Mouse (Mus musculus) inflammation-experienced regulatory T-cells, adult 16 weeks (primary cell): ENCODE results near the gene Npas4. TPM values are rescaled to one million over a fixed set of nuclear protein-coding genes. Genes with fewer than 3 reads are reported as not detected.

Experiments
- polyA plus RNA-seq: library from polyadenylated mRNA; unstranded; fragments of 100-300 nt; shearing (Covaris generic); gene quantifications from one replicate; pipeline ENCODE4 v1.2.1, GENCODE M21; 2017

The Npas4 gene
- 1.7 TPM for polyA plus RNA-seq

DNA sequence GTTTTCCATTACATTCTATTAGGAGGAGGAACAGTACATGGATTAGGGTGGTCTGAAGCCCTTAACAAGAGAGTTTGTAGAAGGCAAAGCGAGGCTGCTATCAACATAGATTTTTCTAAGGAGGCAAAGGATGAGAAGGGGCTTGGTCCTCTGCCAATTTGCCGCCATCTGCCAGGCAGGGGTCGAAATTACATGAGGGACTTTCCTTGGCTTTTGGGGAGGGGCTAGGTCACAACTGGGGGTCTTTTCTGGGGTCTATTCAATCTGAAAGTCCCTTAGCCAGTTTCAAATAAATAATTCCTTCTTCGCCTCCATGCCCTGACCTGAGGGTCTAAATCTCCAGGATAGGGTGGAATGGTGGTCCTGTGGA lies at the start of gene Npas4:
TSS of gene Npas4 (minus strand) at position 61 of the 370 bp plus-strand sequence.

DNA sequence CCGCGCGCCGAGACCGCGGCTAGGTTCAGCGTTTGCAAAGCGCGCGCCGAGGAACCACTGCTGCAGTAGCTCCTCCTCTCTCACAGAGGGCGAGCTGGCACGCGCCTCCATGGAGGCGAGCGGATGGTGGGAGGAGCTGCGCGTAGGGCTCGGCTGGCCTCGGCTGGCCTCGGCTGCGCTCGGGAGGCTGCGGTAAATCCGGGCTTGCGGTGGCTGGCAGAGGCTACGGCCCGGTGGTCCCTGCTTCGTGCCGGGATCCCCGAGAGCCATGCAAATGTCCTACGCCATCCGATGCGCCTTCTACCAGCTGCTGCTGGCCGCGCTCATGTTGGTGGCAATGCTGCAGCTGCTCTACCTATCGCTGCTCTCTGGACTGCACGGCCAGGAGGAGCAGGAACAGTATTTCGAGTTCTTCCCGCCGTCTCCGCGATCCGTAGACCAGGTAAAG lies 48.6 kb upstream of the Npas4 start, which contains the start of the genes B4gat1 and AC124502.3:
TSS of gene B4gat1 (plus strand) at position 118 of the 448 bp plus-strand sequence.
TSS of gene AC124502.3 (plus strand) at position 183 of the 448 bp plus-strand sequence.

DNA sequence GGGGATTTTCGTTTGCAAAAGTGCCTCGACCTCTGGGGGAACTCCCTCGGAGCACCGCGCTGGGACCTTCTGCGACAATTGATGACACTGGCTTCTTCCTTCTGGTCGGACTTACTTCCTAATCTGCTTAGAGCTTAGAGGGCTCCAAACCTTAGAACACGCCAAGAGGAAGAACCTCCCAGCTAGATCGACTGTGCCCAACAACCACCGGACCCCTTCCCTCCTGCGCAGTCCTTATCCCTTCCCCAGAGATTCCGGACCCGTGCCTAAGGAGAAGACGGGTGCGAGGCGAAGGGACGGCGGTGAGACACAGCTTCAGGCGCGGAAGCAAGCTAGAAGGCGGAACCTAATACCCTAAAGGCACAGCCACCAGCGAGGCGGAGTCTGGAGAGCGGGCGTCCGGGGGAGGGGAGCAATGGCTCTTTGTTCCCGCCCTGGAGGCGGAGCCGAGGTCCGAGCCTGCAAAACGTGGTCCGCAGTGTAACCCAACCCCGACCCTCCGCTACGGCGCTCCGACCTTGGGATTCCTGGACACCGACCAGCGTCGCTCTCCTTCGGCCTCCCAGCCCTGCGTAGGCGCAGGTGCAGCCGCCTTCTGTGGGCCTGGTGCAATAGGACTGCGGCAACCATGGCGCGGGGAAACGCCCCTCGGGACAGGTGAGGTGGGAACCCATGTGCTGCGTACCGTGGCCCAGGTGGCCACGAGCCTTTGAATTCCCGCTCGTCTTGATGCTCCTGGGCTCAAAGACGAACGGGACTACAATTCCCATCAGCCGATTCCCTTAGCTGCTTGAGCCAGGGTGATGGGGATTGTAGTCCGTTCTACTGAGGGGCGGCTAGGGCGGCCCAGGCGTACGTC lies 33.7 kb upstream of the Npas4 start, which contains the start of gene Slc29a2:
TSS of gene Slc29a2 (plus strand) at position 240 of the 859 bp plus-strand sequence.

DNA sequence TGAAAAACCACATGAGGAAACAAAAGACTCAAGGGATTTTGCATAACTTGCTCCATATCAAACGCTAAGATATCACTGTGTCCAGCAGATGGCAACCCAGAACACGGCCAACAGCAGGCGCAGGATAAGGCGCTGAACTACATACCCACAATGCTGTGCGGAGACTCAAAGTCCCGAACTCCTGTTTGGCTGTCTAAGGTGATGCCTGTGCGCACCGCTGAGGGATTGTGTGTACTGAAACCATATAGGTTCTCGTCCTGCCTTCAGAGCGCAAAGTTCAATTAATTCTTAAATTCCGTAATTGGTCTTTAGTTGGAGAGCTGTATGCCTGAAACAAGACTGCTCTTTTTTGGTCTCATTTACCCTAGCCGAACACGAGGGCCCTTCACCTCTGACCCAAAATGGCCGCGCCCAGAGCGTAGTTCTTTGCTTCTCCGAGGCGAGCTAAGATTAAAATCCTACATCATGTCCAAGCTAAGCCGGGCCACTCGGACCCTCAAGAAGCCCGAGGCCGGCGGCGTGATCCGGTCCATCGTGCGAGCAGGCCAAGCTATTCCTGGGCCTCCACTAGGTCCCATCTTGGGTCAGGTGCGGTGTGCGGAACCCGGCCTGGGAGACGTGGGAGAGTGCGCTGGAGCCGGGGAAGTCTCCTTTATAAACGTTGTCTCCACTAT lies 28.1 kb downstream of the Npas4 start, which contains the start of gene Mrpl11:
TSS of gene Mrpl11 (plus strand) at position 220 of the 674 bp plus-strand sequence.

DNA sequence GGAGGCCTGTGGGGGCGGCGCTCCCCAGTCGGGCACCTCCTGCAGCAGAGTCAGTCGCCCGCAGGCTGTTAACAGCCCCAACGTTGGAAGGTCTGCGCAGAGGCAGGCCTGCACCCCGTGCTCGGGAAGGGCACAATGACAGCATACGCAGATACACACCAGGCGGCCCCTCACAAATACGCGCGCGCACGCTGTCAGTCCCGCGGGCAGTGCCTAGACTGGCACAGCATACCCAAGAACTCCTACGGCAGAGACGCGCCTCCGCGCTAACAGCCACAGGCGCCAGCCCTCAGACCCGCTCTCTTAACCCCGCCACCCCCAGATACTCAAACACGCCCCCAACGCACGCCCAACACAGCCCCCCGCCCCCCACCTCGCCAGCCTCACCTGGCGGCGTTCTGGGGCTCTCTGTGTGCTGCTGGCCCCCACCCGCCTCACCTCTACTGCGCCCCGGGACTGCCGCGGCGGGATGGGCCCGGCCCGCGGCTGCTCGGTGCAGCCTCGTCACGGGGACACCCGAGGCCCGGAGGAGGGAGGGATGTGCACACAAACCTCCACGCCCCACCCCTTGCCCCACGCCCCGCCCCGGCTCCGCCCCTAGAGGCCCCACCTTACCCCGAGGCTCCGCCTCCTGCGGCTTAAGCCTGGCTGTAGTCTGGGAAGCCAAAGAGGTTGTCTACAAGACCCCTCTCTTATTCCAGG lies 47.4 kb downstream of the Npas4 start, which contains the start of gene Peli3:
TSS of gene Peli3 (minus strand) at position 577 of the 702 bp plus-strand sequence.

Other genes starting within 250 kb of the Npas4 start
- 56.0 TPM for gene Rbm4b, start 233.8 kb downstream of the Npas4 start, polyA plus RNA-seq
- gene Rbm4, start 196.4 kb downstream of the Npas4 start, polyA plus RNA-seq, result 63.3 TPM
- 45.2 TPM for gene Gm21992, start 178.7 kb downstream of the Npas4 start, polyA plus RNA-seq
- 88.2 TPM for gene Rbm14, start 178.7 kb downstream of the Npas4 start, polyA plus RNA-seq
- 157 TPM for gene Ccs, start 151.0 kb downstream of the Npas4 start, polyA plus RNA-seq
- not detected for gene Ccdc87, start 150.9 kb downstream of the Npas4 start, polyA plus RNA-seq
- gene Ctsf, start 135.2 kb downstream of the Npas4 start, polyA plus RNA-seq, result 15.1 TPM
- gene Actn3, start 112.4 kb downstream of the Npas4 start, polyA plus RNA-seq, result 0.21 TPM
- gene Zdhhc24, start 111.6 kb downstream of the Npas4 start, polyA plus RNA-seq, result 10.3 TPM
- gene Bbs1, start 83.7 kb downstream of the Npas4 start, polyA plus RNA-seq, result 1.4 TPM
- gene Dpp3, start 62.0 kb downstream of the Npas4 start, polyA plus RNA-seq, result 131 TPM
- 1.4 TPM for gene Peli3, start 47.2 kb downstream of the Npas4 start, polyA plus RNA-seq
- gene Mrpl11, start 28.2 kb downstream of the Npas4 start, polyA plus RNA-seq, result 69.8 TPM
- gene Slc29a2, start 33.5 kb upstream of the Npas4 start, polyA plus RNA-seq, result 2.2 TPM
- gene B4gat1, start 48.5 kb upstream of the Npas4 start, polyA plus RNA-seq, result 26.1 TPM
- 1.5 TPM for gene AC124502.3, start 48.6 kb upstream of the Npas4 start, polyA plus RNA-seq
- gene Brms1, start 51.0 kb upstream of the Npas4 start, polyA plus RNA-seq, result 107 TPM
- gene Rin1, start 60.2 kb upstream of the Npas4 start, polyA plus RNA-seq, result 0.17 TPM
- gene Cd248, start 77.8 kb upstream of the Npas4 start, polyA plus RNA-seq, result not detected
- not detected for gene Tmem151a, start 95.2 kb upstream of the Npas4 start, polyA plus RNA-seq
- 68.9 TPM for gene Yif1a, start 98.2 kb upstream of the Npas4 start, polyA plus RNA-seq
- 1.4 TPM for gene Cnih2, start 108.2 kb upstream of the Npas4 start, polyA plus RNA-seq
- gene Rab1b, start 116.8 kb upstream of the Npas4 start, polyA plus RNA-seq, result 256 TPM
- 3.6 TPM for gene Klc2, start 128.2 kb upstream of the Npas4 start, polyA plus RNA-seq